Mouse (Mus musculus) heart, postnatal 25 days (tissue): ENCODE data around the gene Cdk17. TPM values are rescaled to one million over a fixed set of nuclear protein-coding genes. Genes with fewer than 3 reads are reported as not detected.

Experiments
- DNase-seq: peaks from one replicate; pipeline ENCODE4 v3.0.0; 2022; ENCODE audit warnings: low spot score
- intact Hi-C: fragments of 180-260 bp; cut with DNase I; formaldehyde crosslinking; loops from one replicate; pipeline ENCODE4 v1.15.1; 2025
- microRNA-seq: library from miRNA; unstranded; fragments of <30 nt; microRNA quantifications from one replicate; pipeline ENCODE4 v1.2.0, GENCODE M21; 2022
- total RNA-seq, 2 experiments: library from RNA; stranded (reverse); gene quantifications; 2 replicates each; pipeline ENCODE4 v1.2.3; 2021

The Cdk17 gene
- total RNA-seq, 2 experiments from 2014 or later = 16.2 to 19.7 TPM

DNA sequence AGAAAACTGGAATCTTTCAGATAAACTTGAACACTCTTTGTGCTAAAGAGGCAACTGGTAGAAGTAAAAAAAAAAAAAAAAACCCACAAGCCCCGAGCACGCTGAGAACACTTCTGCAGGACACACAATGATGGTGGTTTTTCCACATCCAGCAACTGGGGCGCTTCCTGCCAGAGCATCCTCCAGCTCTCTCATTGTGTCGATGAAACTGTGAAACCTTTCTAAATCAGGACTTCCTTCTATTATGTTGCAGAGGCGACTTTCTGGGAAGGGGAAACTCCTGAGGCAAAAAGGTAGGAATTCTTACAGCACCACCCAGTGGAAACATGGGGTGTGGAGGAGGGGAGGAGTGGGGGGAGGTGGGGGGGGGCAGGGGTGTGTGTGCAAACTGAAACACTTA, 137.1 kb downstream of the Cdk17 start:
- intact Hi-C loops = loop anchor here (2.0 kb wide), 1 partner anchor 121 kb away; no protein-coding TSS in a partner anchor
- no peak for DNase-seq

- no peak for DNase-seq
- intact Hi-C loops = no loop called here
Observed at GRCm38 (mm10) chr10:93298208-93298607, 137.5 kb downstream of the Cdk17 start.

- intact Hi-C loops = no loop called here
- DNase-seq = no peak
Observed at GRCm38 (mm10) chr10:93301831-93302230, 141.2 kb downstream of the Cdk17 start.

GRCm38 (mm10) chr10:93303231-93303630, 142.6 kb downstream of the Cdk17 start:
- intact Hi-C loops = no loop called here
- no peak for DNase-seq

GRCm38 (mm10) chr10:93305946-93306345, 145.3 kb downstream of the Cdk17 start:
- no peak for DNase-seq
- intact Hi-C loops = no loop called here

DNA sequence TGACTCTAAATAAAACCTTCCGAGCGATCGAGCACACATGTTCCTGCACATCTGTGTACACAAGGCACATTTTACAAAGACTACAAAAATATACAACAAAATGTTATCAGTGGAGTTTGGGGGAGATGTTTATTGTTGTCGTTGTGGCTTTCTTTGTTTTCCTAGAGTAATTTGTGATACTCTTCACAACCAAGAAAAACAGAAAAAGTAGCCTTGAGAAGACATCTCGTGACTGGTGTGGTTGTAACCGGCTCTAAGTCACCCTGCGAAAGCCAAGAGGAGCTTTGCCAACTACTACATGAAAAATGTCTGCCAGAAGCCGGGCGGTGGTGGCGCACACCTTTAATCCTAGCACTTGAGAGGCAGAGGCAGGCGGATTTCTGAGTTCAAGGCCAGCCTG, 145.7 kb downstream of the Cdk17 start:
- intact Hi-C loops = no loop called here
- DNase-seq = no peak

- intact Hi-C loops = no loop called here
- peak; percentile 43 for DNase-seq
Observed at GRCm38 (mm10) chr10:93309131-93309933, 148.7 kb downstream of the Cdk17 start.

- intact Hi-C loops = loop anchor here (2.0 kb wide), 1 partner anchor 17 kb away; no protein-coding TSS in a partner anchor
Observed at GRCm38 (mm10) chr10:93309934-93310621, 149.4 kb downstream of the Cdk17 start.

GRCm38 (mm10) chr10:93310721-93311411, 150.2 kb downstream of the Cdk17 start, which contains the start of gene Elk3:
Gene Elk3, minus strand, starts transcription at chr10:93311135.
- peak; percentile 65 for DNase-seq
- intact Hi-C loops = loop anchor here (2.0 kb wide), 1 partner anchor 18 kb away; no protein-coding TSS in a partner anchor

More at GRCm38 (mm10) chr10:93309934-93310621, 149.4 kb downstream of the Cdk17 start:
- DNase-seq = peak; percentile 17

- DNase-seq = no peak
- intact Hi-C loops = loop anchor here (2.0 kb wide), 1 partner anchor 19 kb away; no protein-coding TSS in a partner anchor
Observed at GRCm38 (mm10) chr10:93311576-93311975, 150.9 kb downstream of the Cdk17 start.

Small RNA genes within 50 kb of the gene (microRNA-seq; reads per million reads assigned to microRNA genes)
- not detected for gene Mir1931

Other genes starting within 250 kb of the Cdk17 start
- gene Cfap54, start 79.3 kb upstream of the Cdk17 start, total RNA-seq = under 1 TPM; 0.28 to 0.47 TPM
- gene Elk3, start 150.3 kb downstream of the Cdk17 start, total RNA-seq = 10 to 100 TPM; 45.1 to 48.7 TPM